Mouse (Mus musculus) liver, adult 2 months (tissue): Measurements from ENCODE around the gene E030018B13Rik. TPM values are rescaled to one million over a fixed set of nuclear protein-coding genes. Genes with fewer than 3 reads are reported as not detected.

ENCODE experiments used
- DNase-seq: peaks from one replicate; pipeline ENCODE4 v3.0.0-alpha.2; 2011; ENCODE audit warnings: low read depth, low spot score; ENCODE audit errors: extremely low read depth
- H3K27ac ChIP-seq: fragments of 200-500 bp; replicated peaks from 2 replicates; pipeline ENCODE4 v1.5.1; 2012; ENCODE audit warnings: low read depth, mild to moderate bottlenecking, control low read depth, inconsistent platforms, low read length; ENCODE audit not compliant: insufficient read depth
- H3K27me3 ChIP-seq: fragments of 200-500 bp; 2 replicates; pipeline ENCODE4 v1.6.1; 2012; ENCODE audit warnings: mild to moderate bottlenecking, moderate library complexity, low read length, inconsistent platforms; ENCODE audit not compliant: control insufficient read depth, insufficient read depth
- H3K36me3 ChIP-seq: fragments of 200-500 bp; 2 replicates; pipeline ENCODE4 v1.6.1; 2012; ENCODE audit warnings: low read length, inconsistent platforms; ENCODE audit not compliant: control insufficient read depth, insufficient read depth
- H3K4me1 ChIP-seq: fragments of 200-500 bp; 2 replicates; pipeline ENCODE4 v1.6.1; 2011; ENCODE audit warnings: low read length; ENCODE audit not compliant: control insufficient read depth, insufficient read depth
- H3K4me3 ChIP-seq: fragments of 200-500 bp; 2 replicates; pipeline ENCODE4 v1.5.1; 2011; ENCODE audit warnings: low read depth, mild to moderate bottlenecking, control low read depth, low read length, moderate library complexity; ENCODE audit not compliant: insufficient read depth
- H3K79me2 ChIP-seq: fragments of 200-500 bp; 2 replicates; pipeline ENCODE4 v1.6.1; 2012; ENCODE audit warnings: inconsistent platforms, mild to moderate bottlenecking, low read length, moderate library complexity; ENCODE audit not compliant: control insufficient read depth, insufficient read depth
- H3K9ac ChIP-seq: fragments of 200-500 bp; 2 replicates; pipeline ENCODE4 v1.6.1; 2012; ENCODE audit warnings: low read depth, mild to moderate bottlenecking, control low read depth, inconsistent platforms, low read length
- CTCF ChIP-seq: fragments of 200-500 bp; IDR thresholded peaks from 2 replicates; pipeline ENCODE4 v1.5.1; 2011; ENCODE audit warnings: low read depth, low read length, control low read depth
- POLR2A ChIP-seq: fragments of 200-500 bp; IDR thresholded peaks from 2 replicates; pipeline ENCODE4 v1.6.1; 2011; ENCODE audit warnings: low read length, control low read depth; ENCODE audit not compliant: insufficient read depth; ENCODE audit errors: extremely low read depth
- WGBS: fragments of 180-500 bp; shearing (Covaris S2); methylation state at CpG from one replicate; pipeline ENCODE4 v1.1.7; 2018; 5-methylcytosine and 5-hydroxymethylcytosine counted together
- polyA plus RNA-seq: library from polyadenylated mRNA; depleted of rRNA; stranded (reverse); fragments of >200 nt; gene quantifications from 2 replicates; pipeline ENCODE4 v1.2.3, GENCODE M21; 2012
- total RNA-seq: library from RNA; depleted of rRNA; stranded (reverse); fragments of >200 nt; gene quantifications from 2 replicates; pipeline ENCODE4 v1.2.3, GENCODE M21; 2014

Gene E030018B13Rik
- total and polyA plus RNA-seq, 2 experiments = 0.09 TPM; not detected in 1

DNA sequence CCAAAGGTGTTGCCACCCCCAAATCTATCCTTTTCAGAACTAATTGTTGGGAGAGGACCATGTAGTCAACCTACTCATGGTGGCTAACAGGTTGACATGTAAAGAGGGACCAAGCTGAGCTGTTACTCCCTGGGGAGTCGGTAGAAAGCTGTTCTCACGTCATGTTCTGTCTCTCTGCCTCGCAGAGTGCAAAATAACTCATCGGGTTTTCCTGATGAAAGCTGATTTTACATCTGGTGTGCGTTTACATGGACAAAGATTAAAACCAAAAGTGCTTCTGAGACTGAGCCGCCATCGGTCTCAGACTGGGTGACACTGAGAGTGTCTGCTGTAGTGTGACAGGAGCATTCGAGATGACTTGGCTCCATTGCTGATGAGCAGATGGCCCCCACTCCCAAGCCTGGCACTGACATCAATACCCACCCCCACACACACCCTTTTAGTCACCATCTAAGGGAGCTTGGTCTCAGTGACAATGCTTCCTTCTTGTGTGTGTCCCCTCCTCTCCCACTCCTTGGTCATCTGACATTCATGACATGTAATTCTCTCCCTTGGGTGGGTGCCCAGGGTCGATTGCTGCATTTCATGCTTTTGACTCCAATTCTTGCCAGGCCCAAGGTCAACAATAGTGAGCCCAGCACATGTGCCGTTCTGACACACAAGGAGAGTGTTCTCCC, 34.4 kb downstream of the E030018B13Rik start:
- no peaks in the 10 kb centered on the region for H3K4me1 ChIP-seq
- no peak overlapping the region for H3K27ac ChIP-seq
- no peaks in the 10 kb centered on the region for H3K36me3 ChIP-seq
- no peaks in the 10 kb centered on the region for H3K79me2 ChIP-seq
- DNase-seq = no peak
- H3K9ac ChIP-seq = no peak overlapping the region
- TF ChIP-seq CTCF = no peak
- no peak for TF ChIP-seq POLR2A
- WGBS = 82% methylated on average over 10 of the region's 10 CpGs
- H3K27me3 ChIP-seq = no peaks in the 10 kb centered on the region
- H3K4me3 ChIP-seq = no peak overlapping the region

DNA sequence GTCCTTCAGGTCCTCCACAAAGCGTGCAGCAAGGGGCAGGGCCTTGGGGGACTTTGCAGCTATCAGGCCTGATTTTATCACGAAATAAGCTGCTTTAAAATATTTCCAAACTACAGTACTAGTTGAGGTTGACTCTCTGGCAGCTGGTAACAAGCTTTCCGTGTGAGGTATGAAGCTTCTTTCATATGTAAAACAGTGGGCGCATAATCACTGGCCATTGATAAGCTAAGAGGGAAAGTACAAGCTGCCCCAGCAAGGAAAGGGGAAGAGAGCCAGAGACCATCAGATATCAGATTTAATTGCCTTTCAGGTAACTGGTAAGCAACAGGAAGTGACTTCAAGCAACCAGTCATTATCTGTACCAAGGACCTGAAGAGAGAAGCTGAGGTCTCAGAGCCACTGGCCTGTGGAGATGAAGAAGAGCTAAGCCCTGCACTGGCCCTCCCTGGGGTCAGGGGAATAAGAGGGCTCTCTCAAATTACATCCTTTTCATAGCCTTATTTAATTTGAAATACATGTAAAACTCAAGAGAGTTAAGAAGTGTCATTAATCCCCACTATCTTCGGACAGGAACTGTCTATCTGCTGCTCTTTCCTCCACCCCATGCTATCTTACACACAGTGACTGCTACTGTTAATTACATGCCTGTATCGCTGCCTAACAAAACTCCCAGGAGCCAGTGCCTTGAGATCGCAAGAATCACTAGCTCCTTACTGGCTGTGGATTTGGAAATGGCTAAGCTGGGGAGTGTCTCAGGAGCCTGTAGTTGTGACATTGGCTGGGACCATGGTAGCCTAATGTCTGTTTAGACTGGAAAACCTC, 35.6 kb downstream of the E030018B13Rik start:
- Histone ChIP-seq H3K27ac (no peak overlapping the region), H3K36me3 (no peaks in the 10 kb centered on the region), H3K4me3 (no peak overlapping the region), H3K27me3 (no peaks in the 10 kb centered on the region), H3K4me1 (no peaks in the 10 kb centered on the region), H3K9ac (no peak overlapping the region), H3K79me2 (no peaks in the 10 kb centered on the region)
- DNase-seq = no peak
- TF ChIP-seq POLR2A = no peak
- TF ChIP-seq CTCF = no peak
- 81% methylated on average over 7 of the region's 7 CpGs for WGBS

- H3K9ac ChIP-seq = no peak overlapping the region
- no peaks in the 10 kb centered on the region for H3K36me3 ChIP-seq
- H3K27ac ChIP-seq = no peak overlapping the region
- TF ChIP-seq CTCF (no peak), POLR2A (no peak)
- DNase-seq = no peak
- no peaks in the 10 kb centered on the region for H3K27me3 ChIP-seq
- WGBS = 86% methylated on average over 2 of the region's 2 CpGs
- H3K4me3 ChIP-seq = no peak overlapping the region
- H3K79me2 ChIP-seq = no peaks in the 10 kb centered on the region
- no peaks in the 10 kb centered on the region for H3K4me1 ChIP-seq
These were observed 38.8 kb downstream of the E030018B13Rik start for GRCm38 (mm10) chr7:63955440-63955839.

GRCm38 (mm10) chr7:63956138-63956823, 39.6 kb downstream of the E030018B13Rik start:
- Histone ChIP-seq H3K27me3 (no peaks in the 10 kb centered on the region), H3K36me3 (no peaks in the 10 kb centered on the region), H3K4me1 (no peaks in the 10 kb centered on the region), H3K79me2 (no peaks in the 10 kb centered on the region), H3K27ac (no peak overlapping the region), H3K4me3 (no peak overlapping the region), H3K9ac (no peak overlapping the region)
- WGBS = 76% methylated on average over 14 of the region's 14 CpGs
- no peak for DNase-seq
- TF ChIP-seq POLR2A = no peak
- TF ChIP-seq CTCF = no peak

GRCm38 (mm10) chr7:63956981-63957713, 40.5 kb downstream of the E030018B13Rik start:
- Histone ChIP-seq H3K79me2 (no peaks in the 10 kb centered on the region), H3K36me3 (no peaks in the 10 kb centered on the region), H3K9ac (no peak overlapping the region), H3K4me3 (no peak overlapping the region), H3K27me3 (no peaks in the 10 kb centered on the region), H3K27ac (no peak overlapping the region), H3K4me1 (no peaks in the 10 kb centered on the region)
- no peak for TF ChIP-seq CTCF
- no peak for TF ChIP-seq POLR2A
- DNase-seq = no peak
- WGBS = 54% methylated on average over 16 of the region's 16 CpGs
